Mouse (Mus musculus): Measurements from ENCODE around the gene Trim14. TPM values are rescaled to one million over a fixed set of nuclear protein-coding genes. Genes with fewer than 3 reads are reported as not detected.

Gene Trim14
- polyA plus RNA-seq, 1 experiment from 2014 or later, result 14.8 TPM

- peak; percentile 61 for ATAC-seq
- peak overlapping the region; percentile 83 for H3K4me2 ChIP-seq (ENCODE audit: low read depth, low read length)
- H3K9ac ChIP-seq (ENCODE audit: low read depth, low read length), result peak overlapping the region; percentile 80
- H3K9me3 ChIP-seq (ENCODE audit: control insufficient read depth, low read length), result no peaks in the 10 kb centered on the region
- 5% methylated on average over 16 of the region's 16 CpGs for WGBS
- H3K27me3 ChIP-seq (replicated peaks; ENCODE audit: control insufficient read depth, insufficient read depth, low read length), result peaks cover 9% of the 10 kb centered on the region; the same call in 1 of the 2 replicates
- H3K27ac ChIP-seq (ENCODE audit: low read length), result peak overlapping the region; percentile 90
- 0 out of 2 replicates have a peak, but pooled peaks cover 4% of the 10 kb centered on the region for H3K4me1 ChIP-seq (ENCODE audit: control insufficient read depth, insufficient read depth, low read length)
- no peaks in the 10 kb centered on the region for H3K36me3 ChIP-seq (ENCODE audit: control insufficient read depth, insufficient read depth, low read length)
- peak overlapping the region; percentile 70 for H3K4me3 ChIP-seq (ENCODE audit: low read length)
Measured at GRCm38 (mm10) chr4:46535094-46535830, 679 bp downstream of the Trim14 start.

GRCm38 (mm10) chr4:46533934-46534720 is 1.8 kb downstream of the Trim14 start:
- Histone ChIP-seq H3K4me1 (ENCODE audit: control insufficient read depth, insufficient read depth, low read length) (peaks cover 12% of the 10 kb centered on the region; the same call in 1 of the 2 replicates), H3K27ac (ENCODE audit: low read length) (peak overlapping the region; percentile 90), H3K9me3 (ENCODE audit: control insufficient read depth, low read length) (no peaks in the 10 kb centered on the region), H3K4me2 (ENCODE audit: low read depth, low read length) (peak overlapping the region; percentile 83), H3K4me3 (ENCODE audit: low read length) (peak overlapping the region; percentile 70), H3K9ac (ENCODE audit: low read depth, low read length) (peak overlapping the region; percentile 54), H3K27me3 (replicated peaks; ENCODE audit: control insufficient read depth, insufficient read depth, low read length) (peaks cover 9% of the 10 kb centered on the region; the same call in 1 of the 2 replicates), H3K36me3 (ENCODE audit: control insufficient read depth, insufficient read depth, low read length) (no peaks in the 10 kb centered on the region)
- 10% methylated on average over 29 of the region's 29 CpGs for WGBS
- ATAC-seq, result peak; percentile 41; the same call in 1 of the 2 replicates

DNA sequence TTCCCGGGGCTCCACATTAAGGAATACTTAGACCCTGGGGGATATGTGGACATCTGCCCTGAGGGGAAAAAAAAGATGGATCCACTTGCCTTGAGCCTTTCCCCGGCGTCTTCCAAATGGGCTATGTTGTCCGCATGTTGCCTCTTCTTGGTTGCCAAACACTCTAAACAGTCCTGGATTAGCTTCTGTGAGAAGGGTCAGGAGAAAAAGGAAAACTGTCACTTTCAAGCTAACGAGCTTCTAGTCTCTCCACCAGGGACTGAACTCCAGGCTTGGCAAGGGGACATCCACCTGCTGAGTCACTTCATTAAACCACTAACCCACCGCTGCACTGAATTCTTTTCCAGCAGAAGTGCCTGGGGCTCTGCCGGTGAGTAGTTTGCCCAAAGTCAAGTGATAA is 3.0 kb downstream of the Trim14 start:
- Histone ChIP-seq H3K9me3 (ENCODE audit: control insufficient read depth, low read length) (no peaks in the 10 kb centered on the region), H3K36me3 (ENCODE audit: control insufficient read depth, insufficient read depth, low read length) (no peaks in the 10 kb centered on the region), H3K4me3 (ENCODE audit: low read length) (no peak overlapping the region), H3K27ac (ENCODE audit: low read length) (no peak overlapping the region), H3K27me3 (replicated peaks; ENCODE audit: control insufficient read depth, insufficient read depth, low read length) (peaks cover 9% of the 10 kb centered on the region; the same call in 1 of the 2 replicates), H3K4me1 (ENCODE audit: control insufficient read depth, insufficient read depth, low read length) (peaks cover 12% of the 10 kb centered on the region; the same call in 1 of the 2 replicates), H3K4me2 (ENCODE audit: low read depth, low read length) (no peak overlapping the region), H3K9ac (ENCODE audit: low read depth, low read length) (no peak overlapping the region)
- 86% methylated on average over 7 of the region's 7 CpGs for WGBS
- ATAC-seq, result no peak

GRCm38 (mm10) chr4:46532511-46532910 is 3.4 kb downstream of the Trim14 start:
- peaks cover 9% of the 10 kb centered on the region; the same call in 1 of the 2 replicates for H3K27me3 ChIP-seq (replicated peaks; ENCODE audit: control insufficient read depth, insufficient read depth, low read length)
- no peak overlapping the region for H3K4me2 ChIP-seq (ENCODE audit: low read depth, low read length)
- WGBS, result 90% methylated on average over 2 of the region's 2 CpGs
- H3K27ac ChIP-seq (ENCODE audit: low read length), result no peak overlapping the region
- no peaks in the 10 kb centered on the region for H3K36me3 ChIP-seq (ENCODE audit: control insufficient read depth, insufficient read depth, low read length)
- H3K9me3 ChIP-seq (ENCODE audit: control insufficient read depth, low read length), result no peaks in the 10 kb centered on the region
- no peak overlapping the region for H3K4me3 ChIP-seq (ENCODE audit: low read length)
- peaks cover 12% of the 10 kb centered on the region; the same call in 1 of the 2 replicates for H3K4me1 ChIP-seq (ENCODE audit: control insufficient read depth, insufficient read depth, low read length)
- ATAC-seq, result no peak
- no peak overlapping the region for H3K9ac ChIP-seq (ENCODE audit: low read depth, low read length)

GRCm38 (mm10) chr4:46529722-46530121 is 6.2 kb downstream of the Trim14 start:
- H3K27me3 ChIP-seq (replicated peaks; ENCODE audit: control insufficient read depth, insufficient read depth, low read length), result peaks cover 2% of the 10 kb centered on the region; the same call in 1 of the 2 replicates
- 49% methylated on average over 7 of the region's 7 CpGs for WGBS
- H3K9me3 ChIP-seq (ENCODE audit: control insufficient read depth, low read length), result no peaks in the 10 kb centered on the region
- no peaks in the 10 kb centered on the region for H3K36me3 ChIP-seq (ENCODE audit: control insufficient read depth, insufficient read depth, low read length)
- peaks cover 17% of the 10 kb centered on the region; the same call in 1 of the 2 replicates for H3K4me1 ChIP-seq (ENCODE audit: control insufficient read depth, insufficient read depth, low read length)
- no peak overlapping the region for H3K4me3 ChIP-seq (ENCODE audit: low read length)
- no peak overlapping the region for H3K4me2 ChIP-seq (ENCODE audit: low read depth, low read length)
- H3K9ac ChIP-seq (ENCODE audit: low read depth, low read length), result no peak overlapping the region
- ATAC-seq, result peak; percentile 32; the same call in 1 of the 2 replicates
- H3K27ac ChIP-seq (ENCODE audit: low read length), result no peak overlapping the region; the same call in 1 of the 2 replicates

GRCm38 (mm10) chr4:46527558-46527926 is 8.4 kb downstream of the Trim14 start:
- Histone ChIP-seq H3K27me3 (replicated peaks; ENCODE audit: control insufficient read depth, insufficient read depth, low read length) (no peaks in the 10 kb centered on the region), H3K9ac (ENCODE audit: low read depth, low read length) (peak overlapping the region; percentile 68), H3K9me3 (ENCODE audit: control insufficient read depth, low read length) (no peaks in the 10 kb centered on the region; the same call in 1 of the 2 replicates), H3K27ac (ENCODE audit: low read length) (peak overlapping the region; percentile 49; the same call in 1 of the 2 replicates), H3K4me3 (ENCODE audit: low read length) (peak overlapping the region; percentile 44), H3K4me2 (ENCODE audit: low read depth, low read length) (peak overlapping the region; percentile 65), H3K36me3 (ENCODE audit: control insufficient read depth, insufficient read depth, low read length) (peaks cover 6% of the 10 kb centered on the region; the same call in 1 of the 2 replicates), H3K4me1 (ENCODE audit: control insufficient read depth, insufficient read depth, low read length) (peaks cover 13% of the 10 kb centered on the region; the same call in 1 of the 2 replicates)
- 4% methylated on average over 6 of the region's 7 CpGs for WGBS
- ATAC-seq, result peak; percentile 78

DNA sequence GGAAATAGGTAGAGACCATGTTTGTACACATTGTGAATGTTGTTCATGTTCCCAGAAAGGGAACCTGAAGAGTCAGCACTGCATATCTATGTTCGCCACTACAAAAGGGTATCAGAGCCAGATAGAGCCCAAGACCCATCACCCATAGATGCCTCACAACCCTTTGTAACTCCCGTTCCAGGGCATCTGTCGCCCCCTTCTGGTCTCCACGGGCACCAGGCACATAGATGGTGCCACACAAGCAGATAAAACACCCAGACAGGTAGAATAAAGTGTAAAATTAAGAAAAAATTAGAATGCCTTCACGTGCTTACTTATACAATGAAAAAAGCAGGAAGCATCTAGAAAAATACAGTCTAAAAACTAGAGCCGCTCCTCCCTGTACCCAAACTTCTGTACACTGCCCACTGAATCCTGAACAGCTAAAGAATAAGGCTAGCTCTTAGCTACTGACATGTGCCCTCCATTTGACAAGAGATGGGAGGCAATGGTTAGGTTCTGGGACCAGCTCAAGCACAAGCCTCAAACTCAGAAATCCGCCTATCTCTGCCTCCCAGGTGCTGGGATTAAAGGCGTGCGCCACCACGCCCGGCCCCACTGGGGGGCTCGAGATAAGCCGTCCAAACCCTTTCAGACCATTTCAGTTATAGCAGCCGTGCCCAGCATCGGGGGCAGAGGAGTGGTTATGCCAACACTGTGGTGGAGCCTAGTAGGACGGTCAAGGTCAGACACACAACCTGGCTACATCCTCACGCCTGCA is 9.0 kb downstream of the Trim14 start:
- WGBS, result 33% methylated on average over 17 of the region's 17 CpGs
- no peaks in the 10 kb centered on the region; the same call in 1 of the 2 replicates for H3K9me3 ChIP-seq (ENCODE audit: control insufficient read depth, low read length)
- ATAC-seq, result peak; percentile 45
- H3K4me2 ChIP-seq (ENCODE audit: low read depth, low read length), result peak overlapping the region; percentile 65
- H3K27me3 ChIP-seq (replicated peaks; ENCODE audit: control insufficient read depth, insufficient read depth, low read length), result no peaks in the 10 kb centered on the region
- H3K4me1 ChIP-seq (ENCODE audit: control insufficient read depth, insufficient read depth, low read length), result peaks cover 13% of the 10 kb centered on the region; the same call in 1 of the 2 replicates
- H3K36me3 ChIP-seq (ENCODE audit: control insufficient read depth, insufficient read depth, low read length), result peaks cover 8% of the 10 kb centered on the region; the same call in 1 of the 2 replicates
- peak overlapping the region; percentile 44 for H3K4me3 ChIP-seq (ENCODE audit: low read length)
- peak overlapping the region; percentile 49; the same call in 1 of the 2 replicates for H3K27ac ChIP-seq (ENCODE audit: low read length)
- peak overlapping the region; percentile 68 for H3K9ac ChIP-seq (ENCODE audit: low read depth, low read length)

GRCm38 (mm10) chr4:46526226-46526625 is 9.7 kb downstream of the Trim14 start:
- H3K27me3 ChIP-seq (replicated peaks; ENCODE audit: control insufficient read depth, insufficient read depth, low read length), result no peaks in the 10 kb centered on the region
- no peak for ATAC-seq
- H3K4me3 ChIP-seq (ENCODE audit: low read length), result no peak overlapping the region
- peaks cover 13% of the 10 kb centered on the region; the same call in 1 of the 2 replicates for H3K4me1 ChIP-seq (ENCODE audit: control insufficient read depth, insufficient read depth, low read length)
- peaks cover 8% of the 10 kb centered on the region; the same call in 1 of the 2 replicates for H3K36me3 ChIP-seq (ENCODE audit: control insufficient read depth, insufficient read depth, low read length)
- H3K4me2 ChIP-seq (ENCODE audit: low read depth, low read length), result no peak overlapping the region
- H3K27ac ChIP-seq (ENCODE audit: low read length), result no peak overlapping the region
- WGBS, result 86% methylated on average over 3 of the region's 3 CpGs
- no peaks in the 10 kb centered on the region; the same call in 1 of the 2 replicates for H3K9me3 ChIP-seq (ENCODE audit: control insufficient read depth, low read length)
- H3K9ac ChIP-seq (ENCODE audit: low read depth, low read length), result no peak overlapping the region
